ENCODE assay signal across 23 mouse cellular contexts in genomic region chr2:31494315-31494714, GRCm38 (mm10). TPM values are rescaled to one million over a fixed set of nuclear protein-coding genes. Genes with fewer than 3 reads are reported as not detected.
DNase-seq lines count a peak whose midpoint lies in the region; ATAC-seq and TF ChIP-seq lines count a peak whose summit lies in the region.
"Had no signal": no experiment of that assay in that cellular context is flagged by ENCODE, and none has a peak within 500 bp of the region (broad histone marks: within the 10 kb centered on the region; RNA-seq: fewer than 3 reads in every experiment).

No protein-coding gene starts in this region.

- dilution Hi-C loops in CH12.LX (cut with MboI; ENCODE audit: extremely low pct_ligation_motif_present, extremely low pct_unique_long_range_greater_than_20kb, low sequenced_read_pairs), result no loop called here

- H3K4me3 ChIP-seq in forebrain, embryonic 13.5 days, result no peak overlapping the region
- H3K4me3 ChIP-seq in forebrain, embryonic 11.5 days (ENCODE audit: low read depth, low read length), result no peak overlapping the region
- H3K4me3 ChIP-seq in kidney, embryonic 16.5 days (ENCODE audit: low read length), result no peak overlapping the region
- H3K4me3 ChIP-seq in CH12.LX (replicated peaks in 1 of 3; ENCODE audit: low read depth in 2 of 3, low read length in 2 of 3, poor library complexity in 1 of 3), result no peak overlapping the region
- H3K4me3 ChIP-seq: limb, embryonic 12.5 days; liver, embryonic 13.5 days; midbrain, embryonic 12.5 days had no signal

- H3K27ac ChIP-seq in forebrain, embryonic 13.5 days, result no peak overlapping the region
- no peak overlapping the region for H3K27ac ChIP-seq in forebrain, embryonic 11.5 days (ENCODE audit: low read depth, low read length)
- no peak overlapping the region for H3K27ac ChIP-seq in kidney, embryonic 16.5 days (ENCODE audit: low read length)
- H3K27ac ChIP-seq in CH12.LX (ENCODE audit: insufficient read depth, low read depth), result no peak overlapping the region
- H3K27ac ChIP-seq: limb, embryonic 12.5 days; liver, embryonic 13.5 days had no signal

- in situ Hi-C loops in CH12.LX (cut with MboI; ENCODE audit: low pct_ligation_motif_present, low pct_unique_long_range_greater_than_20kb, low sequenced_read_pairs), result loop anchor here (25.0 kb wide), 1 partner anchor 293 kb away; no protein-coding TSS in a partner anchor

- 39% methylated on average over 5 of the region's 5 CpGs for WGBS in forebrain, embryonic 13.5 days
- 37% methylated on average over 5 of the region's 5 CpGs for WGBS in forebrain, embryonic 11.5 days
- WGBS in kidney, embryonic 16.5 days, result 46% methylated on average over 5 of the region's 5 CpGs

- H3K27me3 ChIP-seq in forebrain, embryonic 13.5 days, result peaks cover 99% of the 10 kb centered on the region
- H3K27me3 ChIP-seq in forebrain, embryonic 11.5 days (ENCODE audit: control insufficient read depth, insufficient read depth, low read length), result peaks cover 64% of the 10 kb centered on the region
- no peaks in the 10 kb centered on the region for H3K27me3 ChIP-seq in kidney, embryonic 16.5 days (ENCODE audit: insufficient read depth, low read length)
- H3K27me3 ChIP-seq in CH12.LX (replicated peaks), result no peaks in the 10 kb centered on the region
- H3K27me3 ChIP-seq: liver, embryonic 13.5 days had no signal

- TF ChIP-seq POLR2A in CH12.LX (IDR thresholded peaks at IDR 0.05; ENCODE audit: low read depth, low read length), result no peak

- no peak overlapping the region for H3K4me2 ChIP-seq in forebrain, embryonic 13.5 days
- H3K4me2 ChIP-seq in forebrain, embryonic 11.5 days (ENCODE audit: low read depth, low read length, severe bottlenecking), result no peak overlapping the region
- no peak overlapping the region for H3K4me2 ChIP-seq in kidney, embryonic 16.5 days (replicated peaks; ENCODE audit: low read depth, low read length)
- H3K4me2 ChIP-seq in CH12.LX (ENCODE audit: insufficient read depth, low read depth, poor library complexity, severe bottlenecking), result peak overlapping the region; percentile 22; the same call in 1 of the 2 replicates
- H3K4me2 ChIP-seq: heart, embryonic 11.5 days; limb, embryonic 12.5 days; liver, embryonic 13.5 days had no signal

- peaks cover 67% of the 10 kb centered on the region for H3K4me1 ChIP-seq in forebrain, embryonic 13.5 days
- H3K4me1 ChIP-seq in forebrain, embryonic 11.5 days (replicated peaks; ENCODE audit: control insufficient read depth, insufficient read depth, low read length), result peaks cover 44% of the 10 kb centered on the region
- H3K4me1 ChIP-seq in kidney, embryonic 16.5 days (ENCODE audit: insufficient read depth, low read length), result peaks cover 44% of the 10 kb centered on the region
- peaks cover 17 to 26% of the 10 kb centered on the region in 2 experiments for H3K4me1 ChIP-seq in CH12.LX (ENCODE audit: control insufficient read depth in 1 of 2, insufficient read depth in 2 of 2)
- H3K4me1 ChIP-seq: liver, embryonic 13.5 days had no signal

- ATAC-seq in forebrain, embryonic 13.5 days, result no peak
- no peak for ATAC-seq in forebrain, embryonic 11.5 days (replicated peaks; ENCODE audit: low FRiP score)
- 0 out of 2 replicates have a peak, but pooled peaks have one; percentile 29 for ATAC-seq in kidney, embryonic 16.5 days (ENCODE audit: low FRiP score, low TSS enrichment)
- ATAC-seq: CD4-positive, CD25-positive, alpha-beta regulatory T cell, adult 4 months; Patski had no signal

- TF ChIP-seq RAD21 in CH12.LX (IDR thresholded peaks at IDR 0.05; ENCODE audit: low read depth, low read length), result no peak

- 0 out of 2 replicates have a peak overlapping the region, but pooled peaks have one; percentile 21 for H3K9ac ChIP-seq in forebrain, embryonic 13.5 days
- no peak overlapping the region for H3K9ac ChIP-seq in forebrain, embryonic 11.5 days (ENCODE audit: low read length)
- no peak overlapping the region for H3K9ac ChIP-seq in kidney, embryonic 16.5 days (replicated peaks; ENCODE audit: low read length)
- no peak overlapping the region for H3K9ac ChIP-seq in CH12.LX (ENCODE audit: insufficient read depth, low read depth)
- H3K9ac ChIP-seq: limb, embryonic 12.5 days; liver, embryonic 13.5 days; midbrain, embryonic 12.5 days had no signal

- H3K9me3 ChIP-seq in forebrain, embryonic 13.5 days (replicated peaks), result no peaks in the 10 kb centered on the region
- no peaks in the 10 kb centered on the region; the same call in 1 of the 2 replicates for H3K9me3 ChIP-seq in forebrain, embryonic 11.5 days (ENCODE audit: control insufficient read depth, low read length)
- H3K9me3 ChIP-seq in kidney, embryonic 16.5 days (ENCODE audit: low read length), result no peaks in the 10 kb centered on the region
- H3K9me3 ChIP-seq in CH12.LX (replicated peaks; ENCODE audit: low read length), result peaks cover 8% of the 10 kb centered on the region
- H3K9me3 ChIP-seq: G1E; limb, embryonic 12.5 days; liver, embryonic 13.5 days had no signal

- no peak for TF ChIP-seq CTCF in CH12.LX (conservative IDR thresholded peaks at IDR 0.05 in 1 of 2, IDR thresholded peaks at IDR 0.05 in 1 of 2; ENCODE audit: low read depth in 2 of 2, low read length in 2 of 2)

- DNase-seq in forebrain, embryonic 11.5 days (ENCODE audit: low spot score), result no peak
- DNase-seq in kidney, adult 18-20 months, result no peak
- DNase-seq in CH12.LX (ENCODE audit: extremely low read depth), result peak; percentile 48
- DNase-seq in kidney, postnatal 25 days, result peak; percentile 30 to 73
- no peak for DNase-seq in urinary bladder, postnatal 14 days (ENCODE audit: low spot score)
- DNase-seq: cerebellum, adult 11 months; cerebellum, adult 9-11 months; gastrocnemius, postnatal 10 days; heart, adult 11 months; layer of hippocampus, postnatal 36 days; liver, embryonic 13.5 days; lung, adult 2 months; lung, postnatal 14 days; thymus, adult 18-20 months; thymus, postnatal 36 days had no signal

- peak; percentile 37; the same call in 1 of the 2 replicates for TF ChIP-seq EP300 in CH12.LX (IDR thresholded peaks at IDR 0.05; ENCODE audit: low read length)

- no peaks in the 10 kb centered on the region for H3K36me3 ChIP-seq in forebrain, embryonic 13.5 days (ENCODE audit: poor library complexity, severe bottlenecking)
- no peaks in the 10 kb centered on the region for H3K36me3 ChIP-seq in forebrain, embryonic 11.5 days (ENCODE audit: control insufficient read depth, insufficient read depth, low read length)
- no peaks in the 10 kb centered on the region for H3K36me3 ChIP-seq in kidney, embryonic 16.5 days (ENCODE audit: insufficient read depth, low read length)
- peaks cover 0 to 94% of the 10 kb centered on the region in 2 experiments for H3K36me3 ChIP-seq in CH12.LX (replicated peaks in 1 of 2; ENCODE audit: control insufficient read depth in 1 of 2, insufficient read depth in 1 of 2, low read length in 1 of 2)
- H3K36me3 ChIP-seq: G1E; limb, embryonic 12.5 days; midbrain, embryonic 12.5 days had no signal

- no peaks in the 10 kb centered on the region for H3K79me2 ChIP-seq in CH12.LX (replicated peaks; ENCODE audit: control insufficient read depth, extremely low read depth, insufficient read depth, poor library complexity, severe bottlenecking)

TF ChIP-seq in CH12.LX, 34 proteins besides CTCF, POLR2A, EP300 and RAD21:
- TF ChIP-seq PAX5 (IDR thresholded peaks at IDR 0.05; ENCODE audit: low read length), result no peak
- no peak for TF ChIP-seq TBP (conservative IDR thresholded peaks at IDR 0.05; ENCODE audit: low read depth, low read length)
- no peak for TF ChIP-seq E2F4 (IDR thresholded peaks at IDR 0.05; ENCODE audit: insufficient replicate concordance, low read depth, low read length)
- TF ChIP-seq TCF12 (IDR thresholded peaks at IDR 0.05; ENCODE audit: low read depth, low read length), result peak; percentile 75; the same call in 1 of the 2 replicates
- no peak for TF ChIP-seq CHD1 (IDR thresholded peaks at IDR 0.05; ENCODE audit: low read depth, low read length)
- no peak for TF ChIP-seq UBTF (IDR thresholded peaks at IDR 0.05; ENCODE audit: low read depth, low read length)
- peak; percentile 19; the same call in 1 of the 2 replicates for TF ChIP-seq MEF2A (IDR thresholded peaks at IDR 0.05; ENCODE audit: borderline replicate concordance, low read depth, low read length)
- TF ChIP-seq MAX (IDR thresholded peaks at IDR 0.05; ENCODE audit: low read length), result no peak
- TF ChIP-seq MYC (IDR thresholded peaks at IDR 0.05; ENCODE audit: low read depth, low read length), result no peak
- TF ChIP-seq ETS1 (conservative IDR thresholded peaks at IDR 0.05; ENCODE audit: low read depth, low read length), result peak; percentile 66; the same call in 1 of the 2 replicates
- TF ChIP-seq GABPA (IDR thresholded peaks at IDR 0.05; ENCODE audit: insufficient replicate concordance, low read depth, low read length), result no peak
- TF ChIP-seq KAT2A (IDR thresholded peaks at IDR 0.05; ENCODE audit: insufficient replicate concordance, low read length), result peak; percentile 70; the same call in 1 of the 2 replicates
- no peak for TF ChIP-seq MXI1 (IDR thresholded peaks at IDR 0.05; ENCODE audit: low read depth, low read length)
- no peak for TF ChIP-seq SIN3A (IDR thresholded peaks at IDR 0.05; ENCODE audit: low read length)
- TF ChIP-seq IRF4 (IDR thresholded peaks at IDR 0.05; ENCODE audit: low read depth, low read length), result peak; percentile 73
- peak; percentile 93 for TF ChIP-seq MAZ (IDR thresholded peaks at IDR 0.05; ENCODE audit: low read depth, low read length)
- peak; percentile 60; the same call in 1 of the 2 replicates for TF ChIP-seq MAFK (IDR thresholded peaks at IDR 0.05; ENCODE audit: insufficient replicate concordance, low read length)
- peak; percentile 68 for TF ChIP-seq BHLHE40 (IDR thresholded peaks at IDR 0.05; ENCODE audit: low read depth, low read length)
- no peak for TF ChIP-seq RCOR1 (conservative IDR thresholded peaks at IDR 0.05; ENCODE audit: low read depth, low read length)

RNA-seq across cellular contexts. Expression of gene Ass1, which starts 24.3 kb away (rescaled TPM):
- polyA plus RNA-seq in forebrain, embryonic 13.5 days (2015; fragmentation: Nextera tagmentation; extraction: Ambion mirVana), result 5.6 and 5.9 TPM in 2 replicates
- polyA plus RNA-seq in forebrain, embryonic 11.5 days (2014; fragmentation: Nextera tagmentation; extraction: Ambion mirVana), result 3.3 and 6.8 TPM in 2 replicates
- polyA plus RNA-seq in kidney, embryonic 16.5 days (2015; fragmentation: Nextera tagmentation; extraction: Ambion mirVana), result 130 and 164 TPM in 2 replicates
- total RNA-seq in CH12.LX (2012; rRNA removed), result 45.1 and 64.4 TPM in 2 replicates
- total RNA-seq in CH12.LX (2014; rRNA removed), result 87.8 and 97.4 TPM in 2 replicates
- 204 and 211 TPM in 2 replicates for polyA plus RNA-seq in CH12.LX (2012; ENCODE audit: insufficient read length, low read depth)
- total RNA-seq: G1E had no signal
- polyA plus RNA-seq: G1E had no signal

Comparison
In these comparisons a context has a peak if more than half of its experiments do, and no peak if none do; other contexts are left out.
1. DNase-seq: peak in CH12.LX (single experiment) and kidney, postnatal 25 days (2 of 2); none in forebrain, embryonic 11.5 days (single experiment), kidney, adult 18-20 months (single experiment) and urinary bladder, postnatal 14 days (single experiment).
2. RNA of gene Ass1, which starts 24.3 kb away (polyA plus RNA-seq): 204 to 211 TPM in CH12.LX and 130 to 164 TPM in kidney, embryonic 16.5 days; 5.6 to 5.9 TPM in forebrain, embryonic 13.5 days and 3.3 to 6.8 TPM in forebrain, embryonic 11.5 days; every median in the first group is over 10 times any median in the second.